Mouse (Mus musculus) adrenal gland, adult 8-10 months (tissue): Measurements from ENCODE around the gene Ethe1. TPM values are rescaled to one million over a fixed set of nuclear protein-coding genes. Genes with fewer than 3 reads are reported as not detected.

Source experiments
- DNase-seq: peaks from one replicate; pipeline ENCODE4 v3.0.0; 2022
- total RNA-seq, 4 experiments: library from RNA; stranded (reverse); gene quantifications; 2 replicates each; pipeline ENCODE4 v1.2.4; 2022

The Ethe1 gene
- 10 to 100 TPM; 32.4 to 44.0 (median 39.1) TPM for total RNA-seq

DNA sequence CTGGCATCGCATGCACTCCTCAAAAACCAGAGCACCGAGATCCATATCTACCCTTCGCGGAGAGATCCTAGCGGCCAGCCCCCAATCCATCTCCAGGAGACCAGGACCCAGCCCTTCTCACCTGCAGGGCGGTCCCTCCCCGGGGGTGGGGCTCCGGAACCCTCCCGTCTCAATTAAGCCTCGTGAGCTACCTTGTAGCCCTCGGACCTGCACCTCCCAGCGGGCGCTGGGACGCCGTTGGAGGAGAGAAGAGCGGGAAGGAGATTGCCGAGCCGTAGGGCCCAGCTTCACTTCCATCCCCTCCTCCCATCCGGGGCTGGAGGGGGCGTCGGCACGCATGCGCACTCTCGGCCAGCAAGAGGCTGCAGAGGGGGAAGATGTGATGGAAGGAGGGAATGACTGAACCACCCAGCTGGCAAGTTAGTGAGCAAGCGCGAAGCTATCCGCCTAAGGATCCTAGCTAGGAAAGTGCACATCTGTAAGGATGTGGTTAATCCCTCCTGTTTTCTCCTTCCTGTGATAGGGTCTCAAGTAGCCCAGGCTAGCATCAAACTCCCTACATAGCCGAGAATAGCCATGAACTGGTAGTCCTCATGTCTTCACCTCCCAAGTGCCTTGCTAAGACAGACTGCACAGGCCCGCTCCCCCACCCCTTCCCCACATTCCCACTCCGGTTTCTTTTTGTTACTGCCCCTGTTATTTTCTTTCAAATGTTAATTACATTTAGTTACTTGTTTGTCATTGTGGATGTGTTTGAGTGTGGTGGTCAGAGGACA lies at the start of gene Ethe1, which contains the start of gene Zfp575:
Ethe1 (plus strand) TSS at position 214 of the 776 bp plus-strand sequence.
Zfp575 (minus strand) TSS at position 312 of the 776 bp plus-strand sequence.
- no peak for DNase-seq

DNA sequence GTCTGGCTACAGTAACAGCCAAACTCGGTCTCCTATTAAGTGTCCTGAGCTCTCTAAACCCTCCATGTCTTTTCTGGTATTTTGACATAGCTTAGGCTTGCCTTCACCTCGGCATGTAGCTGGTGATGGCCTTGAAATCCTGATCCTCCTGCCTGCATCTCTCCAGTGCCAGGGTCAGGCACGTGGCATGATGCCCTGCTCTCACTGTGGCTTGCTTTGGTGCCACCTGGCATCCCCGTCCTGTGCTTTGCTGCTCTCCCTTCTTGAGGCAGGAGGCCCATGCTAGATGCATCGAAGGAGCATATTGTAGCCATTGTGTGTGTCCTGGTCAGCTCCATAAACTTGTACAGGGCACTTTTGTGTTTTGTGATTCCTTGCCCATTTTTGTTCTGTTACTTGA lies 49.8 kb upstream of the Ethe1 start:
- no peak for DNase-seq

DNA sequence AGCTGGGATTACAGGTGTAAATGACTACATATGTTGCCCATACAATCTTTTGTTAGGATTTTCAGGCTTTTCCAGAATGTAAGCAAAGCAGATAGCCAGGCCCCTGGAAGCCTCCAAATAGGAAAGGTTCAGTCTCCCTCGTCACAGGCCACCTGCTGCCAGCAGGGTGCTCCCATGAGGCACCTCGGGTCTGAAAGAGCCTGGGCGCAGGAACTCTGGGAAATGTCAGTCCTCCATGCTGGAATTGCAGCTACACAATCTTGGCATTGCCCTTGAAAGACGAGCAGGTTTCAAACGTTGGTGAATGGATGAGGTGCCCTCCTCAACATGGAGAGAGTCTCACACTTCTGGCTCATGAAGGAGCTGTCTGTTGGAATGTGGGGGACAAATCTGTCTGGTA lies 49.2 kb upstream of the Ethe1 start:
- no peak for DNase-seq

DNA sequence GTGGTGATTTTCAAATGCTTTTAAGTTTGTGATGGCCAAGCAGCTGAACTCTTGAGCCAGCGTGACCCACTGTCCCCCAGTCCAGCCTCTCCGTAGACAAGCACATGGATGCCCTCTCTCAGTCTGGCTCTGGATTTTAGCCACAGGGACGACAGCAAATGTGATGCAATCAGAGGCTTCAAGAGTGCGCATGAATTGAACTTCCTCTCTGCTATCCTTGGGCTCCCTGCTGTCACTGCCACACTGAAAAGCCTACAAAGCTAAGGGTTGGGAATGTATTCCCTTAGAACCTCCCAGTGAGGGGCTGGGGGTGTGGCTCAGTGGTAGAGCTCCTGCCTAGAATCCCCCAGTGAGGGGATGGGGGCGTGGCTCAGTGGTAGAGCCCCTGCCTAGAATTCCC lies 48.6 kb upstream of the Ethe1 start:
- DNase-seq, result no peak

DNA sequence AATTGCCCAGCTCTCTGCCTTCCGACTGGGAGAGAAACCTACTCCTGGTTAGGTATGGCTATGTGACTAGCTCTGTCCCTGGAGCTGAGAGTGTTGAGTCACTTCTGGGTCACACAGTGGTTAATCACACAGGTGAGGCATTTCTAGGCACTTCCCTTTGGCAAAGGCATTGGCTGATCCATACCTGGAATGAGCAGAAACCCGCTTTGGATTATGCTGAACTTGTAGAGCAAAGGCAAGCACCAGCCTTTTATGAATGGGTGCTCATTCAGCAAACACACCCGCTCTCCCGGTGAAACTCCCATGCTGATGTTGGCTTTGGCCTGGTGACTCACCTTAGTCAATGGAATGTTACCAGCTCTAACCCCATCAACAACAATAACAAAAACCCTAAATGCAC lies 47.7 kb upstream of the Ethe1 start:
- no peak for DNase-seq

DNA sequence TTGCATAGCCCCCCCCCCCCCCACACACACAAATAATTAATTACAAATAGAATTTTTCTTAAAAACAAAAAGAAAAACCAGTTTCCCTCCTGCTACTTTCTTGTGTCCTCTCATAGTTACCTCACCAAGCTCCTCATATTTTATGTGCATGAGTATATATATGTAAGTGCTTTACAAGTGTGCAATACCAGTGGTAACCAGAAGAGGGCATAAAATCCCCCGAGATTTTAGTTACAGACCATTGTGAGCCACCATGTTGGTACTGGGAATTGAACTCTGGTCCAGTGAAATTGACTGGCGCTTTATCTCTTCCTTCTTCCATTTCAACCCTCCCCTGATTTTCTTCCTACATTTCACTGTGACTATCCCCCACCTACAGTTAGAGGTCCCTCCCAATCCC lies 42.8 kb upstream of the Ethe1 start:
- DNase-seq, result no peak

DNA sequence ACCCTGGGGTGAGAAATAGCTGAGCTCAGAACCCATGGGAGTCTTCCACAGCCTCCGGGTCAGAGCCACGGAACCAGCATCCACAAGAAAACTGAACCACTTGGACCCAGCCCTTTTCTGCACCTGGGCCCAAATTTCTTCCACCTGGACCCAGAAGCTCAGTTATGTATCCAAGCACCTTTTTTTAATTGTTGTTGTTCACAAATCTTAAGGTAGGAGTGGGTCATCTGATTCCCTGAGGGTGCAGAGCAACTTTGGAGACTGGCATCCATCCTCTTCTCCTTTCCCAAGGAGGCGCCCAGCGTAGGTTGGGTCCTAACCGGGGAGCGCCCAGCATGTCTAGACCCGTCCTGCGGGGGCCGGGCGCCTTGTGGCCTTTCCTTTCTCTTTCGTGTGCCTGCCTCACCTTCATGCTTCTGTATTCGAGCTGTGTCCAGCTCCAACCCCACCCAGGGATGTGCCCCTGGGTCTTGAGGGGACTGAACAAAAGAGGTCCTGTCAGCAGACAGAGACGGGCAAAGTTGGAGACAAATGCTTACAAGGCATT lies 41.2 kb upstream of the Ethe1 start, which contains the start of the genes Pinlyp and Xrcc1:
Pinlyp (minus strand) TSS at position 51 of the 547 bp plus-strand sequence.
Xrcc1 (plus strand) TSS at position 222 of the 547 bp plus-strand sequence.
- no peak for DNase-seq

DNA sequence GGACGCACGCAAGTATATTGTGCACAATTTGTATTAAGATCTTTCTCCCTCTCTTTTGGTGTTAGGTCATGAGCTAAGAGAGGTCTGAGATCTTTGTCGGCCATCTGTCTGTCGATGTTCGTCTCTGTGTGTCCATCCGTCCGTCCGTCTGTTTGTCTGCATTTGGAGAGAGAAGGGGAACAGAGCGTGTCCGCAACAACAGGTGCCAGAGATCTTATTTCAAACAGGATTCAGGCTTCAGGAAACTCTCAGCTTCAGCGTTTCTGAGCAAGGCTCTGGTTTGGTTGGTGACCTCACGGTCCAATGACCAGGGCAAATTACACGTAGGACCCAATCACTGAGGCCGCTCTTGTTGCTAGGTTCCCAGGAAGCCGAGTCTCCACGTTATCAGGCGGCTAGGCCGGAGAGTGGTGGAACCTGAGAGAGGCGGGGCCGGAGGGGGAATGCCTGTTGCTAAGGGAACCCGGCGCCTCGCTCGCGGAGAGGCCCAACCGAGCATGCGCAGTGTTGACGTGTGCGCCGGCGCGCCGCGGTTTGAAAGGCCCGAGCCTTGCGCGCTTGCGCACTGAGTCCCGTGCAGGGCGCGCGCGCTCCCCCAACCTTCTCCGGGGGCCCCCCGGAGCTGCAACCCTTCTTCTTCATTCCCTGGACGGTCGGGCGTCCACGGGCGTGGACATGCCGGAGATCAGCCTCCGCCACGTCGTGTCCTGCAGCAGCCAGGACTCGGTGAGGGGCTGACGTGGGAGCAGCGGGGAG lies 40.5 kb upstream of the Ethe1 start:
- peak; percentile 100 for DNase-seq

DNA sequence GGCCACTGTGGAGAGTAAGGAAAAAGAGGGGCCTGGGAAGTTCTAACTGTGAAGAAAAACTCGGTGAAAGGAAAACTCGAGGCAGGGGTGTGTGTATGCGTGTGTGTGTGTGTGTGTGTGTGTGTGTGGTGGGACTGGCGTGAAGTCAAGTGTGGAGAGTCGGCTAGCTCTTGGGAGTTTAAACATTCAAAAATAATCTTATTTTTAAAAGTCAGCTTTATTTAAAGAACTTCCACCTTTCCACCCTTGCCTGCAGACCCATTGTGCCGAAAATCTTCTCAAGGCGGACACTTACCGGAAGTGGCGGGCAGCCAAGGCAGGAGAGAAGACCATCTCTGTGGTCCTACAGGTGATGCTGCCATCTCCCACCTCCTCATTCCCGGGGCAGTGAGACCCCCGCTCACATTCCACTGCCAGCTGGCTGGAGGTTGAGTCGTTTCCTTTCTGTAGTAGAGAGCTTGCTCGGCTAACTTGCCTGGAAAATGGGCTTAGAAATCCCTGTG lies 39.8 kb upstream of the Ethe1 start:
- no peak for DNase-seq

DNA sequence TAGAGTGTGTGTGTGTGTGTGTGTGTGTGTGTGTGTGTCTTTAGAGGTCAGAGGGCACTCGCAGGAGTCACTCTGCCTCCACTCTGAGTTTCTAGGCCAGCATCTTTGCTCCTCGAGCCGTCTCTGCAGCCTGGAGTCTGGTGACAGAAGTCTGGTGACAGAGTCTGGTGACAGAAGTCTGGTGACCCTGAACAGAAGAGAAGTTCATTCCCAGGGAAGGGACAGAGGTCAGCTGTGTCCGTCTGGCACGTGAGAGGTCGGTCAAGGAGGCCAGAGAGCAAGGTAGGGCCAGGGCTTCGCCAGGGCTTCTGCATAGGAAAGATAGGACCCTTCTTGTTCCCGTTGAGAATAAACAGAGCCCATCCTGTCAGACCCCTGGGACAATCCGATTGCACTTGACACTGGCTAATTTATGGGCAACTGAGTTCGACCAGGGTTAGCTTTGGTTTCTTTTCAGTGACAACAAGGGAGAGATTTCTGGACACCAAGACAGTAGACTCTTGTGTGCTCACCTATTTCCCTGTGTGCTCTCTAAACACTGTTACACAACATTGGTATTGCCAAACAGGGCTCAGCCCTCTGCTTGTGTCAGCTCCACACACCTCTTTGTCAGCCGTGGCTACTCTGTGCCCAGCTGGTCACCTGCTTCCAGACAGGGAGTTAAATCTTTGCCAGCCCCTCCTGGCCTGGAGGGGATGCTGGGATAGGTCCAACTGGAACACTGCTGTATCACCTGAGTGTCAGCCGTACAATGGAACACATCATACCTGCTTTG lies 35.2 kb upstream of the Ethe1 start:
- DNase-seq, result no peak

DNA sequence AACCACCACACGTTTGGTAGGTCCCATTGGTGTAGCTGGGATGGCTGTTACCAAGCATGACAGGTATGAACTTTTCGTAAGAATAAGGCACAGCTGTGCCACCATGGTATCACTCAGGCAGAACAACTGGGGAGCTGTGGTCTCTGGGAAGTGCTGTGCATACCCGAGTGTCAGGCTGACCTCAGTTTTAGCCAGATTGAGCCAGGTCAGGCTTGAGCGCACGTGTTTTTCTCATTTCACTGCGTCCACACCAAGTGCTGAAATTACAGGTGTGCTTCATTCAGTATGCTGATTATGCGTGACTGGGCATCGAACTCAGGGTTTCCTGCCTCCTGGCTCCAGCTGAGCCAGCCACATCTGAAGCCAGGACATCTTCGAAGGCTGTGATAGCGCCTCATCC lies 31.6 kb upstream of the Ethe1 start:
- DNase-seq, result no peak

DNA sequence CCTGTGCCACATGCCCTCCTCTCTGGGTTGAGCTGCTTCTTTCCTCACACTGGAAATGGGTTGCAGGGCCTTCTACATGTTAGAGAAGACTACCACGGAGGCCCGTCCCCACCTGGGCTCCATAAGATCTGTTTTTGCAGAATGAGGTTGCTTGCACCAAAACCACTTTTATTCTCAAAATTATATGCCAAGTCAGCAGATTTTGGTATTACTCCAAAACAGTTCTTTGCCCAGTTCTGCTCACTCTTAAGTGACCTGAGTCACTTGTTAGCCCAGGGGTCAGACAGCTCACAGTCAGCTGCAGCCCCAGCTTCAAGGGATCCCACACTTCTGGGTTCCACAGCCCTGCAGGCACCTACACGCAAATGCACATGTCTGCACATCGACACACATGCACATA lies 25.9 kb upstream of the Ethe1 start:
- no peak for DNase-seq

DNA sequence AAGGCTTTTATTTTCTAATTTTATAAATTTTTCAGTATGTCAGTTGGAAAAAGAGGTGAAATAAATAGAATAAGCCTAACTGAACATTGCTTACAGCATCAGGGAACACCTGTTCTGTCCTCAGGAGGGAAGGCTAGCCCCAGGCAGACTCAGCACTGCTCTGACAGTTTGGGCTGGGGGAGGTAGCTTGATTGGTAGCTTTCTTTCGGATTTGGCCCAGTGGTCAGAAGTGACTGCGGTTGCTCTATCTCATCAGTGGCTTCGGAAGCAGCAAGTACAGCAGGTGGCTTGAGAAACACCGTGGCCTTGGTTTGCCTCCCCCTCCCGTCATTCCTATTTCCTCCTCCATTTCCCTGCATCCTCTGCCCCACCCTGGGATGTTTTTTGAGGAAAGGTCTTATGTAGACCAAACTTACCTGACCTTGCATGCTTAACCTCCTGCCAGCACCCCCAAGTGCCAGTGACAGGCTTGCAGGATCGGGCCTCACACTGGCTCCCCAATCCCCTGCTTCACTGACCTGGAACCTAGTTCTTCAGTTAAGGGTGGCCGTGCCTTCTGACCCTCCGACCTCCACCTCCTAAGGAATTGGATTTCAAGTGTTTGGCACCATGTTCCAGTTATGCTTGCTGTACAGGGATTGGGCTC lies 24.0 kb upstream of the Ethe1 start:
- no peak for DNase-seq

DNA sequence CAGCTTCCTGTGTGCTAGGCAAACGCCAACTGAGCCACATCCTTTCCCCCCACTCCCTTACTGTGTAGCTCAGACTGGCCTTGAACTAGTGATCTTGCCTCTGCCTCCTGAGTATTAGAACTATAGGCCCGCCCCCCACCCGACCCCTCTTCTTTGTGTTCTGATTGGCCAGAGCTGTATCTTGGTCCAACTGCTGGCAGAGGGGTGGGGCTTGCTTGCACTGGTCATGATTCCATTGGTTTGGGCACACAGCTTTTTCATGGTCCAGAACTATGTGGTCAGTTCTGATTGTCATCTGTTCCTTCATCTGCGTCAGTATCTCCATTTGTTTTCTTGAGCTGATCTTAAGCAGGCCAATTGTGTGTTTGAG lies 23.5 kb upstream of the Ethe1 start:
- no peak for DNase-seq

DNA sequence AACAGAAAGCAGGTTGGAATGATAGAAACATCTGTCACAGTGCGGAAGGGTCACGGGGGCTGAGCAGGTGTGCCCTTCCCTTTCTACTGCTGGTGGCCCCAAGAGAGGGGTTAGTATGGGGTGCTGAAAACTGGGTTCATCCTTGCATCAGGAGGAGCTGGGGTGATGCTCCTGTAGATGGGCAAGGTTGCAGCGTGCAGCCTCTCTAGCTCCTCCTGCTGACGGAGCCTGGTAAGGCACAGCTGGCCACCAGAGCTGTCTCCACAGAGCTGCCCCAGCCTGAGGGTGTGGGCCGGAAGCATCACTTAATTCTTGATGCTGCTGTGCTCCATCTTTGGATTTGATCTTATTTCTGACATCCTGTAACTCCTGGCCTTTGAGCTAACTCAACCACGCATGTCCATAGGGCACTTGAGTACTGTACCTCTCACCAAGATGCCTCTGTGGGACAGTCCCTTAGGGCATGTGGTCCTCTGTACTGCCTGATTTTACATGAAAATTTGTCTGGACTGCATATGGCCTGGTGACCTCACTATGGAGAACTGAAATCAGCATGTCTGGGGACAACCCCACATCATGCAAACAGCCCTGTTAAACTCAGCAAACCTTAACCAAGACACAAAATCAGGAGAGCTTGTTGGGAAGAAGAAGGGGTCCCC lies 22.6 kb upstream of the Ethe1 start:
- no peak for DNase-seq

DNA sequence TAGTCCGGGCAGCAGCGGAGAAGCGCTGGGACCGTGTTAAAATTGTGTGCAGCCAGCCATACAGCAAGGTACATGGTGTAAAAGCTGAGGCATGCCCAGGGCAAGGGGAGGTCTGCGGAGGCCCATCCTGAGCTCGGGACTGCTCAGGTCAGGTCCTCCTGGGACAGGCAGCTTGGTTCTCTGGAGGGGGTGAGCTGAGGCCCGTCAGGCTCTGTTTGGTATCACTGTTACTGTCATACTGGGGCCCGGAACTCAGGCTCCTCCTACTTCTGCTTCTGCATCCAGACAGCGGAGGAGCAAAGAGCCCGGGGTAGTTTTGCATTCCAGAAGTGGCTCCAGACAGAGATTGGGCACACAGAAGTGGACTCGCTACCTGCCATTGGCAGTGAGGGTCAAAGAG lies 21.7 kb upstream of the Ethe1 start:
- no peak for DNase-seq

DNA sequence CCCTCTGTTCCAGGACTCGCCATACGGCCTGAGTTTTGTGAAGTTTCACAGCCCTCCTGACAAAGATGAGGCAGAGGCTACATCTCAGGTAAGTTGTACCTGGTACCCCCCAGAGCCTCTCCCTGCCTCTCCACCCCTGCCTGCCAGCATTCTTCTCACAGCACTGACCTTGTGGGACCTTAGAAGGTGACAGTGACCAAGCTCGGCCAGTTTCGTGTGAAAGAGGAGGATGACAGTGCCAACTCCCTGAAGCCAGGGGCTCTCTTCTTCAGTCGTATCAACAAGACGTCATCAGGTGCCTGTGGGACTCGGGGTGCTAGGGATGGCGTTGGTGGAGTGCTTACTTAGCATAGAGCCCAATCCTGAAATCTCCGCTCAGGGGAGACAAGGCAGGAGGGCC lies 21.1 kb upstream of the Ethe1 start:
- no peak for DNase-seq

DNA sequence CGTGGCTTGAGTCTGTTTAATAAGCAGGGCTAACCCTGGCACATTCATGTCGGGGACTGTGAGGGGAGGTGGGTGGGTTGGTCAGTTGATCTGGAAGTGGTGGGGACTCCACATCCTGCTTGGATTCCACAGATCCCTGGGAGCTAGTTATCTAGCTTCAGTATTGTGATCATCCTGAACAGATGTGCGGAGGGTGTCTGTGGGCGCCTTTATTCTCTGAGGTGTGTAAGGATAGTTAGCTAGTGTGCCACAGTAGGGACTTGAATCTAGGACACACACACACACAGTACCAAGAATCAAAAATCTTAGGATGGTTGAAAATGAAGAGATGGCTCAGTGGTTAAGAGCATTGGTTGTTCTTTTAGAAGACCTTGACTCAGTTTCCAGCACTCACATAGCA lies 18.8 kb upstream of the Ethe1 start:
- DNase-seq, result no peak

DNA sequence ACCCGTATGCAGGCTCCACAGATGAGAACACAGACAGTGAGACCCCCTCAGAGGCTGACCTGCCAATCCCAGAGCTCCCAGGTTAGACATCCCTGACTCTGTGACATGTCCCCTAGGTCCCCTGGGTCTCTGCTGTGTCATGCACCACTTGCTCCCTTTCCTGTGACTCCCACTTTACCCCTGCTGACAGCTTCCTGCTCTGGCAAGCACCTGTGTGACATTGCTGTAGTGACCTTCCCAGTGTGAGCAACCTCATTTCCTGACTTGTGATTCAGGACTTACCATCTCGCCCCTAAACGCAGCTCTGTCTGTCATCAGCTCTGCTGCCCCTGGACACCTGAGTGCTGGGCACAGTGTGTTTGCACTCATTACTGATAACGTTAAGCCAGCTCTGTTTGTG lies 16.3 kb upstream of the Ethe1 start:
- no peak for DNase-seq

DNA sequence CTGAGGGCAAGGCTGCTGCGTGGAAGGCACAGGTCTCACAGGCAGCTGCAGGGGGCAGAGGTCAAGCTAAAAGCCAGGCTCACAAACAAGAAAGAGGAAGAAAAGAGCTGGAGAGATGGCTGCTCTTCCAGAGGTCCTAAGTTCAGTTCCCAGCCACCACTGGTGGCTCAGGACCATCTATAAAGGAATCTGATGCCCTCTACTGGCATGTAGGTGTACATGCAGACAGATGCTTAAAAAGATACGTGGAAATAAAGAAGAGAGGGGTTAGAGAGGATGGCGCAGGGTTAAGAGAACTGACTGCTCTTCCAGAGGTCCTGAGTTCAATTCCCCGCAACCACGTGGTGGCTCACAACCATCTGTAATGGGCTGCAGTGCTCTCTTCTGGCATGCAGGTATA lies 14.9 kb upstream of the Ethe1 start:
- DNase-seq, result no peak

DNA sequence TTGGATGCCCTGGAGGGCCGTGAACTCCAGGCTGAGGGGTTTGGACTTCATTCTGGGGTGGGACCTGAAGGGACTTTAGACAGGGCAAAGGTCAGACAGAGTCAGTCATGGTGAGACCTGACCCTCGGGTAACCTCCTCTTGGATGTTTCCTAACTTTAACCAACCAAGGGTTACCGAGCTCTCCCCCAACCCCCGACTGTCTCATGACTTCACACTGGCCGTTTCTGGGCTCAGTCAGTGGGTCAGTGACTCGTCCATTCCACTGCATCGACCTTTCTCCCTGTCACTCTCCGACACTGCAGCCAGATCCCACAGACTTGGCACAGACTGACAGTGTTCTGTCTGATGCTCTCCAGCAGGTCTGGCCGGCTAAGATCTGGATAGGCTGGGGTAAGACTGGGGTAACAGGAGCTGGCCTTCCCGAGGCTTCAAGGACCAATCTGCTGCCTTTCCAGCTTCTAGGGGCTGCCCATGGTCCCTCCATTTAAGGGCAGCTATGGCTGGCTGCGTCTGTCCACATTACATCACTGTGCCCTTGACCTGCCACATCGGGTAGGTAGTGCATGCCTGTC lies 13.0 kb upstream of the Ethe1 start:
- DNase-seq, result no peak
